Mouse (Mus musculus) embryonic stem cell, embryonic (primary cell): ENCODE results near the gene Fermt2.
"Not testable (repeated sequence)": the region's sequence is repeated elsewhere in the genome, so short reads cannot be mapped to it uniquely, and the experiment has no call there.

Source experiments
- CTCF ChIA-PET, 4 experiments: fragments of 300-600 bp in 2 of 4; fragments of 350-600 bp in 2 of 4; sonication (Branson Sonifier 250); formaldehyde crosslinking; loops; one replicate each; lab custom pipeline; 2022; ENCODE audit warnings: inconsistent platforms in 2 of 4; lab: Charles Lee
- POLR2A ChIA-PET, 4 experiments: fragments of 300-600 bp in 2 of 4; fragments of 350-600 bp in 2 of 4; sonication (Branson Sonifier 250); formaldehyde crosslinking; loops; one replicate each; lab custom pipeline; 2022; ENCODE audit warnings: antibody characterized with exemption in 4 of 4, inconsistent platforms in 1 of 4; lab: Charles Lee

Fermt2 gene

DNA sequence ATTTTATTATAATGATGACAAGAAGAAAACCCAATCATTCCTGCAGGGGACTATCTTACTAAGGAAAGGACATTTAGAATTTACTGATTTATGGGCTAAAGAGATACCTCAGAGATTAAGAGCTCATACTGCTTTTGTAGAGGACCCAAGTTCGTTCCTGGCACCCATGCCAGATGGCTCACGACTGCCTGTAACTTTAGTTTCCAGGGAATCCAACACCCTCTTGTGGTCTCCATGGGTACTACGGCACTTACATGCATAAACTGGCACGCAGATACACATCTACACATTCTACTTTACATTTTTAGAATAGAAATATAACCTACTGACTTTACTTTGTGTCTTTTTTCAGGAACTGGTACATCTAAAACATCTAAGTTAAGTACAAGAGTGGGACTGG, 37.2 kb downstream of the Fermt2 start:
- ChIA-PET CTCF (no interaction called here), POLR2A (interaction anchor here in 2 of 4 experiments (0.6 to 1.5 kb wide), 5 partner anchors 10 to 162 kb away, joined by 3 to 5 read pairs (median 3); no protein-coding TSS in a partner anchor)

DNA sequence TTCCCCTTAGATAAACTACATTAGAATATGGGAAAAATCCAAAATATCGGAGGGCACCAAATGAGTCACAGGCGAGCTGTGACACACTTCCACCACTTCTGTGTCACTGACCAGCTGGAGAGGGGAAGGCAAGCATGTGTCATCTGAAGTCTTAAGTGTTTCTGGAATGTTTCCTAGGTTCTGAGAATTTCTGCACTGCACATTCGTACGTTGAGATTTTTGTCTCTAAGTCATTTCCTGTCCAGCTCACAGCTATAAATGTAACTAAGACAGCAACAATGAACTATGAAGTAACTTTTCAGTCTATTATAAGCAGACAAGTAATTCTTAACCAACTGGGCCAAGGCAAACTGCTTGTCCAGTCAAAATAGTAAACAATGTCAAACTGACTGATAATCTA, 37.9 kb downstream of the Fermt2 start:
- ChIA-PET POLR2A (interaction anchor here in 2 of 4 experiments (0.6 to 1.0 kb wide), 5 partner anchors 10 to 161 kb away, joined by 3 read pairs; no protein-coding TSS in a partner anchor), CTCF (interaction anchor here in 3 of 4 experiments (0.6 to 0.8 kb wide), 3 partner anchors 48 to 199 kb away, joined by 3 read pairs; no protein-coding TSS in a partner anchor)

DNA sequence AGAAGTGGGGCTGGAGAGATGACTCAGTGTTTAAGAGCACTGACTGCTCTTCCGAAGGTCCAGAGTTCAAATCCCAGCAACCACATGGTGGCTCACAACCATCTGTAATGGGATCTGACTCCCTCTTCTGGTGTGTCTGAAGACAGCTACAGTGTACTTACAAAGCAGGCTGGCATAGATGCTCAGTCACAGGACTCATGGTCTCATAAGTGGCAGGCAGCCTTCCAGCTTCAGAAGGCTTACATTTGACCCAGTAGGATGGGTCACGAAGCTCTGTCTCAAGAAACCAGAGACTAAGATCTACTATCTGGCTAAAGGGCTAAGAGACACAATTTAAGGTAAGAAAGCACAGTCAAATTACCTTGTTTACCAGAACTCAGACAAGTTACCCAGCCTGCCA, 42.7 kb downstream of the Fermt2 start:
- CTCF ChIA-PET, result interaction anchor here in 2 of 4 experiments (0.6 to 1.4 kb wide), 3 partner anchors 34 to 64 kb away, joined by 4 to 6 read pairs (median 4); no protein-coding TSS in a partner anchor
- POLR2A ChIA-PET, result interaction anchor here in 1 of 4 experiments (1.4 kb wide), 1 partner anchor 43 kb away, joined by 3 read pairs; no protein-coding TSS in a partner anchor

DNA sequence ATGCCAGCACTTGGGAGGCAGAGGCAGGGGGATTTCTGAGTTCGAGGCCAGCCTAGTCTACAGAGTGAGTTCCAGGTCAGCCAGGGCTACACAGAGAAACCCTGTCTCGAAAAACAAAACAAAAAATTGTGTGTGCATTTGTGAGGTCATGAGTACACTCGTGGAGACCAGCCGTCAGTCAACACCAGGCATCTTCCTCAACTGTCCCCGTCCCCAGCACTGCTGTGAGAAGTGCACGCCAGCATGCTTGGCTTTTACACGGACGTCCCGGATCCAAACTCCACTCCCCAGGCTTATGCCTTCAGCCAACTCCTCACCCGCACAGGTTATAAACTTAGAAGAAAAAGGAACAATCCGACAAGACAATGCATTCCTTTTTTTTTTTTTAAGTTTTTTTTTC, 46.6 kb downstream of the Fermt2 start:
- ChIA-PET POLR2A (interaction anchor here in 2 of 4 experiments (1.0 to 1.5 kb wide), 3 partner anchors 17 to 25 kb away, joined by 3 read pairs; no protein-coding TSS in a partner anchor), CTCF (interaction anchor here in 1 of 4 experiments (0.7 kb wide), 1 partner anchor 281 kb away, joined by 4 read pairs; no protein-coding TSS in a partner anchor)

DNA sequence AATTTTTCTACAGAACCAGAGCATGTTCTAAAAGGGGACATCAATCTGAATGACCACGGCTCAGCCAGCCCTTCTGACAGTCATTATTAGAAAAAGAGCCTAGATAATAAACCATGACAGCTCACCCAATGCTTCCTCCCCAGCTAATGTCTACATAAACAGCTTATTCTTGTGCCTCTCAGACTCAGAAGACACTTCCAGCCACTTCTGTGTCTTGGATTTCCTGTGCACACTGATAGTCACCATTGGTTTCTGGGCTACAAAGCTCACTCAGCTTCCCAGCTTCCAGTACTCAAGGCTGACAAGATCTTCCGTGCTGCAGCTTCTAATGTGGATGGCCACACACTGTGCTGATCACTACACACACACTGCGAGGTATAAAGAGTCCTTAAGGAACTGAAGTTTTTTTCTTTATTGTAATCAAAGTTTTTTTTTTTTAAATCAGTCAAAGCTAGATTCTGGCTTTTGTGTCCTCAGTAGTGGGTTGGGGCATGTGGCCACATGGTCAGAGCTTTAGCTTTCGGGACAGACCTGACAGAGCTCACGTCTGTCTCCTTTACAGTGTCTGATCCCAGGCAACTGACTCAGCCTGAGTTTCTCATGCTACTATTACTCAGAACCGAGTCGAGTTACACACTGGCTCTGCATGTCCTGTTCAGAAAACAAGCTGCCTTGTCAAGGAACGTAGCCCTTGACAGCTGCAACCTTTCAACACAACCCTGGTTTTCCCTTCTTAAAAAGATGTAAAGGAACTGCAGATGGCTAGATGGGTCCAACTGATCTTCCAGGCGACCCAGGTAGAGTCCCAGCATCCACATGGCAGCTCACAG, 50.7 kb downstream of the Fermt2 start:
- ChIA-PET CTCF (interaction anchor here (0.5 to 1.8 kb wide), 7 partner anchors 9 to 211 kb away, joined by 3 to 11 read pairs (median 3); no protein-coding TSS in a partner anchor), POLR2A (interaction anchor here (0.6 to 2.1 kb wide), 17 partner anchors 12 to 193 kb away, joined by 3 to 8 read pairs (median 3); no protein-coding TSS in a partner anchor)

DNA sequence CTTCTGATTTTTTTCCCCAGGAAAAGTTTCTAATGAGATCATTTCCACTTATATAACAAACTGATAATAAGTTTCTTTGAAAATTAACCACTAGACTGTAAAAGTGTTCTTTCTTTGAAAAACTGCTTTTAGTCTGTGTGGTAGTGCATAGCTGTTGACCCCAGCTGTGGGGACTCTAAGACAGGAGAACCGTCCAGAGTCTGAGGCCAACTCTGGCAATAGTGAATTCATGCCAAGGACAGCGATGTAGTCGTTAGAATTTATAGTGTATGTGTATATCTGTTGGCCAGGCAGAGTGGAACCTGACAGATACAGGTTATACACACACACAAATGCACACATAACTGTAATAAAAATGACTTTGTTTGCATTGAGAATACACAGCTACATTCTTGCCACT, 51.4 kb downstream of the Fermt2 start:
- ChIA-PET CTCF (interaction anchor here in 3 of 4 experiments (0.5 to 1.8 kb wide), 6 partner anchors 8 to 88 kb away, joined by 3 to 11 read pairs (median 3); no protein-coding TSS in a partner anchor), POLR2A (interaction anchor here in 2 of 4 experiments (0.7 to 2.1 kb wide), 7 partner anchors 12 to 52 kb away, joined by 3 to 8 read pairs (median 3); no protein-coding TSS in a partner anchor)

DNA sequence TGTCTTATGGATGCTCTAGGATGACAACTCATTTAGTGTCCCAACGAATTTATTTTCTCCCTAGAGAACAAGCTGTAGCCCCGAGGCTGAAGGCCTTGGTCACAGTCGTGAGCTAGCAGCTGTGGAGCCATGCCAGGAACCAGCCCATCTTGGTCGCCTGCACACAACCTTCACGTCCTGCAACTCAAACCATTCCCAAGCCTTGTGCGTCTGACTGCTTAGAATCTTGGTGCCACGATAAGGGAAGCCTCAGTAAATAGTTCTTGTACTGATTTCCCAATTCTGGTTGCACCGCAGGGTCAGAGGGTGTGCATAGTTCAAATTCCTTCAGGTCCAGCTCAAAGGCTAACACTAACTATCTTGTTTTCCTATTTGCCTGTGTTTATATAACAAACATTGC, 52.3 kb downstream of the Fermt2 start:
- CTCF ChIA-PET, result no interaction called here
- POLR2A ChIA-PET, result interaction anchor here in 1 of 4 experiments (1.1 to 1.2 kb wide), 2 partner anchors 9 to 14 kb away, joined by 3 to 5 read pairs; no protein-coding TSS in a partner anchor

DNA sequence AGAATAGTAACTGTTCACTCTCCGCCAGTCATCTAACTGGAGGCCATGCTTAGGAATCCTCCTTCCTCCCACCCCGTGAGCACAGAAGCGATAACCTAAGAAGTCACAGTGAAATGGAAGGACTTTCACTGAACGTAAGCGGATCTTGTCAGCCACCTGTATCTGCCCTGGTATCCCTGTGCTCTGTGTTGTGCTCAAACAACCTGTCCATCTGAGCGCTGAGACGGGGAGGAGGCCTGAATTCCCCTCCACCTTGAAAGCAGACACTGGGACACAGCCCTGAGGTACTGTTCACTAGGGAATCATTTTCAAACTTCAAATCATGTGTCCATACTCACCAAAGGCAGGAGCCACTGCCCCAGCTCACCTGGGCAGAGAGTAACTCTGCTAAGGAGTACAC, 52.9 kb downstream of the Fermt2 start:
- CTCF ChIA-PET, result no interaction called here
- POLR2A ChIA-PET, result interaction anchor here in 1 of 4 experiments (0.7 to 1.2 kb wide), 3 partner anchors 9 to 63 kb away, joined by 3 to 5 read pairs (median 5); no protein-coding TSS in a partner anchor

DNA sequence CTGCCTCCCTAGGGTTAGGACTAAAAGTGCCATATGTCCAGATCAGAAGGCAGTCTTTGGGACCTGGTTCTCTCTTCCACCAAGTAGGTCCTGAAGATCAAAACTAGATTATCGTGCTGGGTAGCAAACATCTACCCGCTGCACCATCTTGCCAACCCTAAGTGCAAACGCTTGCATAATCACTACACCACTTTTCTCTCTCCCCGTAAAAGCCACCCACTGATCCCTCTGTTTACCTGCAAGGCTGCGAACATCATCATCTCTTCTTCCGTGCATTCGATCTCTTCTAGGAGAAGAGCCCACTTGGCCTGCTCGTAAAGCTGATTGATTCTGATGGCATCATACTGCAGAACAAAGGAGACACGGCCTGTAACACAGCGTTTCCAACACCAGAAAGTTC, 57.4 kb downstream of the Fermt2 start:
- CTCF ChIA-PET, result no interaction called here
- POLR2A ChIA-PET, result interaction anchor here in 2 of 4 experiments (1.2 kb wide), 2 partner anchors 9 to 26 kb away, joined by 3 read pairs; no protein-coding TSS in a partner anchor

DNA sequence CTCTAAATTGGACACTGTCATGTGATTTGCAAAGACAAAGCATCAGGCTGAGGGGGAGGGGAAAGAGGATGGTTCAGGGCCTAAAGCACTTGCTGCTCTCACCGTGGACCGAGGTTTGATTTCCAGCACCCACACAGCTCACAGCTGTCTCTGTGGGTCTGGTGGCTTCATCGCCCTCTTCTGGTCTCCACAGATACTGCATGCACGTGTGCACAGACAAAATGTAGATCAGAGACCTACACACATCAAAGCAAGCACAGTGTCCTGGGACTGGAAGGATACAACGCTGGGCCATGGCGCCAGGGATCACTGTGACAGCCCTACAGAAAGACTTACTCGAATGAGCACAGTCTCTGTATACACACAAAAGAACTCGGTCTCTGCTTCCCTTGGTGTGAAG, 60.5 kb downstream of the Fermt2 start:
- ChIA-PET CTCF (interaction anchor here (0.6 to 1.5 kb wide), 8 partner anchors 10 to 46 kb away, joined by 3 to 6 read pairs (median 4); no protein-coding TSS in a partner anchor), POLR2A (interaction anchor here in 3 of 4 experiments (0.6 to 1.2 kb wide), 5 partner anchors 12 to 25 kb away, joined by 3 to 6 read pairs (median 3); no protein-coding TSS in a partner anchor)

DNA sequence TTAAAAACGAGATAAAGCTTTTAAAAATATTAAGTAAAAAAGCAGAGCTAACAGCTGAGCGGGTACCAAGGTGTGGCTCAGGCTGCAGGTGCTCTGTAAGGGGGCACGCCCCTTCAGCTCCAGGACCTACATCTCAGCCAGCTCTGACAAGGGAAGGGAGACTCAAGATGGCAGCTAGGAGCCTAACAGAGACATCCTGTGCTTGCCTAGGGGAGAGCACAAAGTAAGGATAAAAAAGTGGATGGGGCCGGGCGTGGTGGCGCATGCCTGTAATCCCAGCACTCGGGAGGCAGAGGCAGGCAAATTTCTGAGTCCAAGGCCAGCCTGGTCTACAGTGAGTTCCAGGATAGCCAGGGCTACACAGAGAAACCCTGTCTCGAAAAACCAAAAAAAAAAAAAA, 63.5 kb downstream of the Fermt2 start:
- POLR2A ChIA-PET, result interaction anchor here (0.5 to 3.2 kb wide), 17 partner anchors 9 to 224 kb away, joined by 3 to 11 read pairs (median 4); partner anchors contain the start of gene Fermt2 (in 1 of the 4)
- CTCF ChIA-PET, result not testable (repeated sequence)

DNA sequence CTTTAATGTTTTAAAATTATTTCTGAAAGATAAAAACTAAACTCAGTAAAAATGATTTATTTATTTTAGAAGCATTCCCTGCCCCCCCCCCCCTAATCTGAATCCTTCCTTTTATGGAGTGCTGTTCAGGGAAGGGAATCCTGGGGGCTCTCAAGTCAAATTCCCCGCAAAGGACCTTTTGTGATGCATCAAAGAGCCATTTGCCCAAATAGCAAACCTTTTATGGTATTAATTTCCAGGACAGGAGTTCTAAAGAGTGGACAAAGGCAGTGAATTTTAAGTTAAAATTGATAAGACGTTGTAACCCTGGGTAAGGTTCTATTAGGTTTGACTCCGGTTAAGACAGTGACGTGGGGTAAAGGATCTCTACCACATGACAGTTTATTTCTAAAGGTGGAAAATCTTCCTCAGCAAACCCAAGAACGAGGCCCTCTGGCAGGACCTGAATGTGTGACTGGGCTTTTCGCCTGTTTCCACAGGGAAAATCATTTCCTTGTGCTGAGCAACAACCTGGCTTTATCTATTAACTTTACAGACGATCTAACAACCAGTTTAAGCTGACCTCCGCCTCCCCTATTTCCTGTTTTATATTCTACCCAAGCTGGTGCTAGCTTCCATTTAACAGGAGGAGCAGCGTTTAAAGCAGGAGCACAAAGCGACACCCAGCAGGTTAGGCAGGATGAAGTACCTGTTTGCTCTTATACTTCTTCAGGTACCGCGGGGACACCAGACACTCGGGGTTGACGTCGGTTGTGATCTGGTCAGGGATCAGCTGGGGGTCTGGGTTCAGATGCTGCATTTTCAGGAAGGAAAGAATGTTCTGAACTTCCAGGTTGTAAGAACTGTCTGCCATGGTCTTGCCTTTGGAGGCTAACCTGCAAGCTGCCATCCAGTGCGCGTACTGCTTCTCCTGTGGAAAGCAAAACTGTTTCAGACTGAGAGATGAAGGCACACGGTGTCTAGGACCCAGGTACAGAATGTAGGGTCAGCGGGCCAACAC, 65.6 kb downstream of the Fermt2 start:
- ChIA-PET CTCF (interaction anchor here in 1 of 4 experiments (1.0 kb wide), 1 partner anchor 41 kb away, joined by 5 read pairs; no protein-coding TSS in a partner anchor), POLR2A (interaction anchor here (0.6 to 3.5 kb wide), 19 partner anchors 9 to 76 kb away, joined by 3 to 19 read pairs (median 5); partner anchors contain the start of gene Fermt2 (in 1 of the 4))

DNA sequence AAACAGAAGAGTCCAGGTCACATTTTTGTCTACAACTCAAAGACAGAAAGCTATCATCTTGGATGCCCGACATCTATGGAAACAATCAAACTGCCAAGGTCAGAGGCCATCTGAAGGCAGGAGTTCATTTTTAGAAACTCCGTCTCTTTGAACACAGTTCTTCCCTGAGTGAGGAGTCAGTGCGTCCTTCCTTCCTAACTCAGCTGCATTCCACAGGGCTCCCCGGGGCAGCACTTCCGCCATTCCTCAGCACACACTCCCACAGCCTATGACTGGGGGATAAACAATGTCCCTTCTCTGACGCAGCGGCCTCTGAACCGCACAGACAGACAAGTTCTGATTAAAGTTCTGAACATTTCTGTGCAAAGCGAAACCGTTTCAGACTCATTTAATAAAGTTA, 66.3 kb downstream of the Fermt2 start:
- ChIA-PET POLR2A (interaction anchor here (0.7 to 3.5 kb wide), 29 partner anchors 9 to 95 kb away, joined by 3 to 19 read pairs (median 4); partner anchors contain the start of gene Fermt2 (in 1 of the 4)), CTCF (interaction anchor here in 1 of 4 experiments (1.0 kb wide), 1 partner anchor 40 kb away, joined by 5 read pairs; no protein-coding TSS in a partner anchor)

DNA sequence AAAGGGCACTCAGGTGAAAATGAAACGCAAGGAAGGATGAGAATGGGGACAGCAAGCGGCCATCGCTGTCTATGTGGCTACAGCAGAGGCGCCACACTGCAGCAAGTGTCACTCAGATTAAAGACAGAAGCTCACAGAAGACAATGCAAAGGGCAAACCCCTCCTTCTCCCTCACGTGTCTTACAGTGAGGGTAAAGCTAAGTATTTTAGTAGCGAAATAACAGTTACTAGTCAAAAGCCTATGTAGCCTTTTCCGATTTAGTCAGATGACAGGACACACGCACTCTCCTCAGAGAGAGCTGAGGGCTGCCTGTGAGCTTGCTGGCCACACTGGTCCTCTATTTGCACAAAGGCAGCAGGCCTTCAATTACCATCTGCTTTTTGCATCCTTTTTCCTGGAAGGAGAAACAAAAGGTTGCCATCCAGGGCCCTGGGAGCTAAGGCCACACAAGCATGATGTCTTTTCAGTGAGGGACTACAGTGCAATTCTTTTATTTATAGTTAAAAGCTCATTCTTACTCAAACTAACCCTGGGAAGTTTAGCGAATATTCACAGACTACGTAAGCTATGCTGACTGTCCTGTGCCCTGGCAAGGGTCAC, 66.9 kb downstream of the Fermt2 start:
- ChIA-PET POLR2A (interaction anchor here (0.6 to 3.5 kb wide), 35 partner anchors 9 to 195 kb away, joined by 3 to 19 read pairs (median 4); partner anchors contain the start of genes Fermt2 (in 2 of the 4) and Ddhd1 (in 1 of the 4)), CTCF (interaction anchor here in 2 of 4 experiments (0.6 to 1.0 kb wide), 3 partner anchors 40 to 1623 kb away, joined by 3 to 6 read pairs (median 5); no protein-coding TSS in a partner anchor)

DNA sequence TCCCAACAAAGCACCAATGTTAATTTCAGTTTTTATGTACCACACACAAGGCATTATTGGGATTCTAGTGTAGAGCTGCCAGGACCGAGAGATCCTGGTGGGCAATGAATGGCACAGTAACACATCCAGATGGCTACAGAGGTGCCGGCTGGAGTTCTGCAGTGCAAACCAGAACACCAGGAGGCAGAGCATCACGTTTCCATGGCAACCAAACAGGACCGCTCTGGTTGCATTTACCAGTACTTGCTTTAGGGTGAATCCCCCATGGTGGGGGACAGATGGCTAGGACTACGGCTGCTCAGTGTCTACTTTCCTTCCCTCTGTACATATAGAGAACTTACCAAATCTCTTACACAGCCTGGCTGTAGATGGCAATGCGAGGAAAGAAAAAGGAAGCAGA, 67.5 kb downstream of the Fermt2 start:
- ChIA-PET POLR2A (interaction anchor here in 3 of 4 experiments (0.6 to 3.5 kb wide), 21 partner anchors 8 to 195 kb away, joined by 3 to 19 read pairs (median 5); partner anchors contain the start of genes Ddhd1 (in 1 of the 3) and Fermt2 (in 1 of the 3)), CTCF (interaction anchor here in 2 of 4 experiments (0.6 to 0.8 kb wide), 2 partner anchors 78 to 1624 kb away, joined by 3 to 6 read pairs; no protein-coding TSS in a partner anchor)

DNA sequence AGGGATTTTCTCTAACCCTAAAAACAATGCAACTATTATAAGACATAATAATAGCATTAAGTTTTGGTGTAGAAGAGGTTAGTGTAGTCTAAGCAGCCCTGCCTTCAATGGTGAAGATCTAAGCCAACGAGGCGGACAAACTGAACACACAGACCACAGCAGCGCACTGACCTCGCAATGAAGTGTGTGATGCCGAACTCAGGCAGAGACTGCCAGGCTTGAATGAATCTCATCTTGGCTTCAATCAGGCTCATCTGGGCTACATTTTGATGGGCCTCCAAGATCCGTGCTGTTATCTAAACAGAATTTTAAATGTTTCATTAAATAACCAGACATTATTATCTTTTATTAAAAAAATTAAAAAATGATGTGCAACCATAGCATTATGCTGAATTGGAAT, 68.0 kb downstream of the Fermt2 start:
- CTCF ChIA-PET, result interaction anchor here in 1 of 4 experiments (0.7 kb wide), 1 partner anchor 11 kb away, joined by 4 read pairs; no protein-coding TSS in a partner anchor
- POLR2A ChIA-PET, result interaction anchor here in 2 of 4 experiments (0.6 to 3.5 kb wide), 4 partner anchors 10 to 25 kb away, joined by 3 to 19 read pairs (median 8); no protein-coding TSS in a partner anchor
